Mouse (Mus musculus): ENCODE data around the gene Mmp23. TPM values are rescaled to one million over a fixed set of nuclear protein-coding genes. Genes with fewer than 3 reads are reported as not detected.
A peak's percentile ranks its signal among the peaks of the same experiment; 100 is the strongest.
"Not testable (repeated sequence)": the region's sequence is repeated elsewhere in the genome, so short reads cannot be mapped to it uniquely, and the experiment has no call there.

The Mmp23 gene
- polyA plus RNA-seq, 2 experiments, result 2.8 to 5.4 TPM

DNA sequence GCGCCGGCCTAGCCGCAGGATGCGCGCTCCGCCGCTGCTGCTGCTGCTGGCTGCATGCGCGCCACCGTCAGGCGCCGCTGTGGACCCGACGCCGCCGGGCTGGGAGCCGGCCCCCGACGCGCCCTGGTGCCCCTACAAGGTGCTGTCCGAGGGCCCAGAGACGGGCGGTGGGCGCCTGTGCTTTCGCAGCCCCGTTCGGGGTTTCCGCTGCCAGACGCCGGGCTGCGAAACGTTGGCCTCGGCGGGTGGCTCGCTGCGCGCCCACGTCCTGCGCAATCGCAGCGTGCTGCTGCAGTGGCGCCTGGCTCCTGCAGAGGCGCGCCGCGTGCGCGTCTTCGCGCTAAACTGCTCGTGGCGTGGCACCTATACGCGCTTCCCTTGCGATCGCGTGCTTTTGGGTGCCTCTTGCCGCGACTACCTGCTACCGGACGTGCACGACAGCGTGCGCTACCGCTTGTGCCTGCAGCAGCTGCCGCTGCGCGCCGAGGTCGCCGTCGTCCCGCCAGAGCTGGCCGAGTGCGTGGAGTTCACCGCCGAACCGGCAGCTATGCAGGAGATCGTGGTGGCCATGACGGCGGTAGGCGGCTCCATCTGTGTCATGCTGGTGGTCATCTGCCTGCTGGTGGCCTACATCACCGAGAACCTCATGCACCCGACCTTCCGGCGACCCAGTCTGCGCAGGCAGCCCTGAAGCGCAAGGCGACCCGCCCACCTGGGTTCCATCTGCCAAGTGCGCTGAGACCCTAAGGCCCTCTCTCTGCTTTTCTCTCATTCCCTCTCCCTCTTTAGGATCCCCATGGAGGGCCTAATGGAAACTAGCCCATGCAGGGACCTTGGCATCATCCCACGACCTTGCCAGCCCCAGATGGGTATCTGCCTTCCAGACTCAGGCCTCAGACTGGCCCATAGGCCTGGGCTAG lies 41.6 kb upstream of the Mmp23 start:
- no peak overlapping the region for H3K27ac ChIP-seq
- no peak for DNase-seq (ENCODE audit: low read depth in 3 of 3, low spot score in 3 of 3)
- no peaks in the 10 kb centered on the region for H3K9me3 ChIP-seq (ENCODE audit: control insufficient read depth, low read length)
- TF ChIP-seq EP300 (IDR thresholded peaks at IDR 0.05; ENCODE audit: low read depth), result no peak
- TF ChIP-seq CTCF (IDR thresholded peaks at IDR 0.05; ENCODE audit: low read depth), result peak; percentile 11; the same call in 1 of the 2 replicates
- H3K27me3 ChIP-seq (ENCODE audit: control insufficient read depth, insufficient read depth, low read length), result peaks cover 30% of the 10 kb centered on the region
- H3K4me3 ChIP-seq (ENCODE audit: insufficient read depth in 1 of 2, low read depth in 2 of 2, low read length in 2 of 2), result peak overlapping the region; percentile 34 to 43
- no peak for ATAC-seq (ENCODE audit: insufficient read depth)
- H3K36me3 ChIP-seq (replicated peaks; ENCODE audit: control insufficient read depth, insufficient read depth, low read depth), result no peaks in the 10 kb centered on the region
- peak overlapping the region; percentile 61 for H3K4me2 ChIP-seq (ENCODE audit: low read depth)
- WGBS (ENCODE audit: insufficient replicate concordance), result 2% methylated on average over 92 of the region's 92 CpGs
- no peak overlapping the region for H3K9ac ChIP-seq (replicated peaks)
- no peaks in the 10 kb centered on the region; a peak in 1 of 4 replicates for H3K4me1 ChIP-seq (replicated peaks; ENCODE audit: control insufficient read depth in 2 of 2, insufficient read depth in 2 of 2, low read length in 1 of 2)

DNA sequence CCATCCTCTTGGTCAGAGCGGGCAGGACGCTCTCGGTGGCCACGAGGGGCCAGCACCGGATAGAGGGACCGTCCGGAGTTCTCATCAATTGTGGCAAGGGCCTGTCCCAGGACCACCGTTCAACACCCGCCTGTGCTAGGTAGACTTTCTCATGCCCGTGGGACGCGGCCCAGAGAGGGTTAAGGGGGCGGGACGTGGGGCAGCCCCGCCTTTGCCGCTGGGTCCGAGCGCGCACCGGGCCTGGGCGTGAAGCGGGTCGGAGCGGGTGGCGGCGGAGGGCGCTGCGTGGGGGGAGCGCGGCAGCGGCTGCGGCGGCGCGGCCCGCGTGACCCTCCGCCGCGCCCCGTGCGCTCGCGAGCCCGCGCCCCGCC lies 40.9 kb upstream of the Mmp23 start, which contains the start of gene Fndc10:
Gene Fndc10 (plus strand): TSS at position 232 of the 371 bp plus-strand sequence.
- peak within 1 kb of the TSS; percentile 61 for H3K4me2 ChIP-seq (ENCODE audit: low read depth)
- H3K4me3 ChIP-seq (ENCODE audit: insufficient read depth in 1 of 2, low read depth in 2 of 2, low read length in 2 of 2), result peak within 1 kb of the TSS; percentile 34 to 43
- no peak within 1 kb of the TSS for H3K9ac ChIP-seq (replicated peaks)
- no peak for DNase-seq (ENCODE audit: low read depth in 3 of 3, low spot score in 3 of 3)
- TF ChIP-seq EP300 (IDR thresholded peaks at IDR 0.05; ENCODE audit: low read depth) (no peak), CTCF (IDR thresholded peaks at IDR 0.05; ENCODE audit: low read depth) (no peak)
- 1% methylated on average over 46 of the region's 47 CpGs for WGBS (ENCODE audit: insufficient replicate concordance)
- peaks cover 30% of the 10 kb centered on the region for H3K27me3 ChIP-seq (ENCODE audit: control insufficient read depth, insufficient read depth, low read length)
- H3K27ac ChIP-seq, result no peak within 1 kb of the TSS
- H3K9me3 ChIP-seq (ENCODE audit: control insufficient read depth, low read length), result no peaks in the 10 kb centered on the region
- peak; percentile 16; the same call in 1 of the 2 replicates for ATAC-seq (ENCODE audit: insufficient read depth)
- no peaks in the 10 kb centered on the region for H3K36me3 ChIP-seq (replicated peaks; ENCODE audit: control insufficient read depth, insufficient read depth, low read depth)
- no peaks in the 10 kb centered on the region; a peak in 1 of 4 replicates for H3K4me1 ChIP-seq (replicated peaks; ENCODE audit: control insufficient read depth in 2 of 2, insufficient read depth in 2 of 2, low read length in 1 of 2)

DNA sequence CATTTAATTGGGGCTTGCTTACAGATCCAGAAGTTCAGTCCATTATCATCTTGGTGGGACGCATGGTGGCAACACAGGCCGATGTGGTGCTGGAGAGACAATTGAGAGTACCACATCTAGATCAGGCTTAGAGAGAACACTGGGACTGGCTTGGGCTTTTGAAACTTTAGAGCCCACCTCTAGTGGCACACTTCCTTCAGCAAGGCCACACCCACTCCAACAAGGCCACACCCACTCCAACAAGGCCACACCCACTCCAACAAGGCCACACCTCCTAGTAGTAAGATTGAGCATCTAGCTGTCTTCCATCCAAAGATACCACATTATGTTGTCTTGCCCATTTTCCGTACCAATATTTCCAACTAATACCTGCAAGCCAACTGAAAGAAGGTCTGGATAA lies 39.2 kb upstream of the Mmp23 start:
- no peak overlapping the region for H3K9ac ChIP-seq (replicated peaks)
- H3K4me2 ChIP-seq (ENCODE audit: low read depth), result no peak overlapping the region
- no peak overlapping the region for H3K27ac ChIP-seq
- no peaks in the 10 kb centered on the region for H3K9me3 ChIP-seq (ENCODE audit: control insufficient read depth, low read length)
- H3K4me1 ChIP-seq (replicated peaks; ENCODE audit: control insufficient read depth in 2 of 2, insufficient read depth in 2 of 2, low read length in 1 of 2), result no peaks in the 10 kb centered on the region; a peak in 1 of 4 replicates
- TF ChIP-seq EP300 (IDR thresholded peaks at IDR 0.05; ENCODE audit: low read depth) (no peak), CTCF (IDR thresholded peaks at IDR 0.05; ENCODE audit: low read depth) (no peak)
- H3K4me3 ChIP-seq (ENCODE audit: insufficient read depth in 1 of 2, low read depth in 2 of 2, low read length in 2 of 2), result no peak overlapping the region
- peaks cover 30% of the 10 kb centered on the region for H3K27me3 ChIP-seq (ENCODE audit: control insufficient read depth, insufficient read depth, low read length)
- no peaks in the 10 kb centered on the region for H3K36me3 ChIP-seq (replicated peaks; ENCODE audit: control insufficient read depth, insufficient read depth, low read depth)
- WGBS (ENCODE audit: insufficient replicate concordance), result 89% methylated on average over 3 of the region's 3 CpGs
- no peak for DNase-seq (ENCODE audit: low read depth in 3 of 3, low spot score in 3 of 3)
- no peak for ATAC-seq (ENCODE audit: insufficient read depth)

DNA sequence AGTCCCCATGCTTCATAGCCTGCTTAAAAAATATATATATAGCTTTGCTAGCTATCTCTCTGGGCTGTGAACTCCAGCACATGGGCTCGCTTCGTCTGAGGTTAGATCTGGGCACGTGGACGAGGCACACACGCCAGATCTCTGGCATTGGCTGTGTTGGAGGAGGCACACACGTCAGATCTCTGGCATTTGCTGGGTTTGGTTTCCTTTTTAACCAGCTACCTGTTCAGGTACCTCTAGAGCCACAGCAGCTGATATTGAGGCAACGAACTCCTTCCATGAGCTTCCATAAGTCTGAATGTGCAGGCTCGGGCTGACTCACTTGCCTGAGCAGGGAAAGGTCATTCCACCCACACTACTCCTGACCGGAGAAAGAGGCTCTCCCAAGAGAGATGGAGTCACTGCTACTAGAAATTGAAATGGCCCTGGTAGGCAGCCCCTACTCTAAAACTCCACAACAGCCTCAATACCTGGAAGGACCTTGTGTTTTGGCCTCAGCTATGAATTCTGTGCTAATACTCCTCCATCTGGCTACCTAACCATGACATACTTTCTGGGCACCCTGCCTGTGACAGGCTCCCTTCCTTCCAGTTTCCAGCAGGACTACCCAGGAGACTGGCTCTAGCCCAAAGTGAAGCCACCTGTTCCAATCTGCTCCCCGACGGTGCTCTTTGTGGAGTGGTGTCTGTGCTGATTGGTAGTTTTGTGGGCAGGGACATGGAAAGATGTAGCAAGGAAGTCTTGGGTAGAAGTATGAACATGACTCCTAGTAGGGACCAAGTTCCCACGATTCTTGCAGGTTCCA lies 37.6 kb upstream of the Mmp23 start:
- 65% methylated on average over 12 of the region's 12 CpGs for WGBS (ENCODE audit: insufficient replicate concordance)
- H3K4me1 ChIP-seq (replicated peaks; ENCODE audit: control insufficient read depth in 2 of 2, insufficient read depth in 2 of 2, low read length in 1 of 2), result no peaks in the 10 kb centered on the region; a peak in 1 of 4 replicates
- ATAC-seq (ENCODE audit: insufficient read depth) (no peak), DNase-seq (ENCODE audit: low read depth in 3 of 3, low spot score in 3 of 3) (no peak)
- TF ChIP-seq CTCF (IDR thresholded peaks at IDR 0.05; ENCODE audit: low read depth) (no peak), EP300 (IDR thresholded peaks at IDR 0.05; ENCODE audit: low read depth) (no peak)
- H3K36me3 ChIP-seq (replicated peaks; ENCODE audit: control insufficient read depth, insufficient read depth, low read depth), result no peaks in the 10 kb centered on the region
- H3K9me3 ChIP-seq (ENCODE audit: control insufficient read depth, low read length), result no peaks in the 10 kb centered on the region
- no peak overlapping the region for H3K27ac ChIP-seq
- no peak overlapping the region for H3K4me2 ChIP-seq (ENCODE audit: low read depth)
- H3K27me3 ChIP-seq (ENCODE audit: control insufficient read depth, insufficient read depth, low read length), result peaks cover 26% of the 10 kb centered on the region
- H3K9ac ChIP-seq (replicated peaks), result no peak overlapping the region
- no peak overlapping the region for H3K4me3 ChIP-seq (ENCODE audit: insufficient read depth in 1 of 2, low read depth in 2 of 2, low read length in 2 of 2)

DNA sequence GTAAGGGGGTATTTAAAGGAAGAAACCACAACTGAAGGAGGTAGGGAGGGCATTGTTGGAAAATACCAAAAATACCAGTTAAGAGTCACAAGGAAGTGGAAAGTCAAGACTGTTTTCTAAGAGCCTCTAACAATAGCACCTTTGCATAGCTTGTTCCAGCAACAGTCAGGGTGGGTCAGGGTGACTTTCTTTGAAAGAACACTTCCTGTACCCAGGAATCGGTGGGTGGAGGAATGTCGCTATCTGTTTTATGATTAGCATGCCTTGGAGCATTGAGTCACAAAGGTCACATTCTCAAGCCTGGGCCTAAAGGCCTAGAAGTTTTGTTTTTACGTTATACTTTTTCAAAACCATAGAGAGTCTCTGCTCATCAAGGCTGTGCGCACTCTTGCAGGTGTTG lies 34.6 kb upstream of the Mmp23 start:
- not testable (repeated sequence) for H3K36me3 ChIP-seq (replicated peaks; ENCODE audit: control insufficient read depth, insufficient read depth, low read depth); H3K27me3 ChIP-seq (ENCODE audit: control insufficient read depth, insufficient read depth, low read length); ATAC-seq (ENCODE audit: insufficient read depth); H3K9me3 ChIP-seq (ENCODE audit: control insufficient read depth, low read length); H3K4me3 ChIP-seq (ENCODE audit: insufficient read depth in 1 of 2, low read depth in 2 of 2, low read length in 2 of 2); DNase-seq (ENCODE audit: low read depth in 3 of 3, low spot score in 3 of 3); H3K27ac ChIP-seq; H3K4me2 ChIP-seq (ENCODE audit: low read depth); H3K9ac ChIP-seq (replicated peaks); H3K4me1 ChIP-seq (replicated peaks; ENCODE audit: control insufficient read depth in 2 of 2, insufficient read depth in 2 of 2, low read length in 1 of 2)
- WGBS (ENCODE audit: insufficient replicate concordance), result 70% methylated on average over 4 of the region's 4 CpGs

DNA sequence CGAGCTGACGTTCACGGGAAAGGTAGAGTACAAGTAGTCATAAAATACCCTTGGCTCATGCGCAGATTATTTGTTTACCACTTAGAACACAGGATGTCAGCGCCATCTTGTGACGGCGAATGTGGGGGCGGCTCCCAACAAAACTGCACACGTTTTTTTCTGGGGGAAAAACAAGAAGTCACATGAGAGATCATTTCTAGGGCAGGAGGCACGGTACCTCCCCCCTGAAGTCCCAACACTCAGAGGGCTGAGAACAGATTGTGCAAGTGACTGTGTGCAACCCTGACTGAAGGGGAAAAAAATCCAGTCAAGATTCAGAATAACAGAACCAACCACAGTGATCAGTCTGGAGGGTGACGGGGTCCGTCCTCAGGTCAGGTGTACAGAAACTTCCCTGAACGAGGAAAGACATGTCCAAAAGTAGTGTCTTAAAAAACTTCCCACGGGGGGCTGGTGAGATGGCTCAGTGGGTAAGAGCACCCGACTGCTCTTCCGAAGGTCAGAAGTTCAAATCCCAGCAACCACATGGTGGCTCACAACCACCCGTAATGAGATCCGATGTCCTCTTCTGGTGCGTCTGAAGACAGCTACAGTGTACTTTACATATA lies 30.6 kb upstream of the Mmp23 start:
- ATAC-seq (ENCODE audit: insufficient read depth), result not testable (repeated sequence)

More for the DNA sequence above, 30.6 kb upstream of the Mmp23 start:
- H3K4me1 ChIP-seq (replicated peaks; ENCODE audit: control insufficient read depth in 2 of 2, insufficient read depth in 2 of 2, low read length in 1 of 2); H3K36me3 ChIP-seq (replicated peaks; ENCODE audit: control insufficient read depth, insufficient read depth, low read depth); H3K9me3 ChIP-seq (ENCODE audit: control insufficient read depth, low read length); H3K27ac ChIP-seq; DNase-seq (ENCODE audit: low read depth in 3 of 3, low spot score in 3 of 3); H3K4me2 ChIP-seq (ENCODE audit: low read depth); H3K27me3 ChIP-seq (ENCODE audit: control insufficient read depth, insufficient read depth, low read length); H3K4me3 ChIP-seq (ENCODE audit: insufficient read depth in 1 of 2, low read depth in 2 of 2, low read length in 2 of 2); H3K9ac ChIP-seq (replicated peaks): not testable (repeated sequence)
- WGBS (ENCODE audit: insufficient replicate concordance), result 74% methylated on average over 15 of the region's 19 CpGs
